Mouse (Mus musculus): ENCODE measurements around the gene Gm17651. TPM values are rescaled to one million over a fixed set of nuclear protein-coding genes. Genes with fewer than 3 reads are reported as not detected.

The Gm17651 gene
- not detected for total RNA-seq (2022)

- DNase-seq (ENCODE audit: low spot score in 2 of 2): no peak
These were observed at the start of gene Gm17651 for GRCm38 (mm10) chr3:97674644-97675110. Gene Gm17651 (minus strand): TSS chr3:97674694.

- DNase-seq (ENCODE audit: low spot score in 2 of 2): no peak
These were observed 44.6 kb upstream of the Gm17651 start for GRCm38 (mm10) chr3:97719116-97719515.

- DNase-seq (ENCODE audit: low spot score in 2 of 2): no peak
These were observed 41.4 kb upstream of the Gm17651 start for GRCm38 (mm10) chr3:97715922-97716321.

GRCm38 (mm10) chr3:97710881-97711280 lies 36.4 kb upstream of the Gm17651 start:
- DNase-seq (ENCODE audit: low spot score in 2 of 2): no peak

GRCm38 (mm10) chr3:97710134-97710533 lies 35.6 kb upstream of the Gm17651 start:
- no peak for DNase-seq (ENCODE audit: low spot score in 2 of 2)

GRCm38 (mm10) chr3:97706561-97706960 lies 32.1 kb upstream of the Gm17651 start:
- no peak for DNase-seq (ENCODE audit: low spot score in 2 of 2)

- no peak for DNase-seq (ENCODE audit: low spot score in 2 of 2)
These were observed 31.0 kb upstream of the Gm17651 start for GRCm38 (mm10) chr3:97705508-97705907.

GRCm38 (mm10) chr3:97702448-97703080 lies 28.1 kb upstream of the Gm17651 start:
- DNase-seq (ENCODE audit: low spot score in 2 of 2): no peak

- DNase-seq (ENCODE audit: low spot score in 2 of 2): no peak
These were observed 26.7 kb upstream of the Gm17651 start for GRCm38 (mm10) chr3:97701198-97701597.

- DNase-seq (ENCODE audit: low spot score in 2 of 2): no peak
These were observed 24.6 kb upstream of the Gm17651 start for GRCm38 (mm10) chr3:97699061-97699460.

GRCm38 (mm10) chr3:97697291-97697690 lies 22.8 kb upstream of the Gm17651 start:
- DNase-seq (ENCODE audit: low spot score in 2 of 2): no peak

- DNase-seq (ENCODE audit: low spot score in 2 of 2): no peak
These were observed 22.4 kb upstream of the Gm17651 start for GRCm38 (mm10) chr3:97696866-97697265.

- no peak for DNase-seq (ENCODE audit: low spot score in 2 of 2)
These were observed 19.3 kb upstream of the Gm17651 start for GRCm38 (mm10) chr3:97693806-97694205.

GRCm38 (mm10) chr3:97691443-97692017 lies 17.0 kb upstream of the Gm17651 start:
- peak in 1 of 2 experiments; percentile 35 for DNase-seq (ENCODE audit: low spot score in 2 of 2)

GRCm38 (mm10) chr3:97690590-97690989 lies 16.1 kb upstream of the Gm17651 start:
- no peak for DNase-seq (ENCODE audit: low spot score in 2 of 2)

- DNase-seq (ENCODE audit: low spot score in 2 of 2): no peak
These were observed 14.8 kb upstream of the Gm17651 start for GRCm38 (mm10) chr3:97689289-97689688.

GRCm38 (mm10) chr3:97686372-97687117 lies 12.1 kb upstream of the Gm17651 start:
- no peak for DNase-seq (ENCODE audit: low spot score in 2 of 2)

- DNase-seq (ENCODE audit: low spot score in 2 of 2): no peak
These were observed 9.2 kb upstream of the Gm17651 start for GRCm38 (mm10) chr3:97683560-97684195.

GRCm38 (mm10) chr3:97682576-97682975 lies 8.1 kb upstream of the Gm17651 start:
- no peak for DNase-seq (ENCODE audit: low spot score in 2 of 2)

GRCm38 (mm10) chr3:97682159-97682502 lies 7.6 kb upstream of the Gm17651 start:
- no peak for DNase-seq (ENCODE audit: low spot score in 2 of 2)

- peak; percentile 53 to 61 for DNase-seq (ENCODE audit: low spot score in 2 of 2)
These were observed 7.0 kb upstream of the Gm17651 start for GRCm38 (mm10) chr3:97681321-97682158.

Measured in left cerebral cortex, adult 8-10 months (tissue).